Mouse (Mus musculus) left cerebral cortex, adult 2 months (tissue): ENCODE results near the gene Prom2. TPM values are rescaled to one million over a fixed set of nuclear protein-coding genes. Genes with fewer than 3 reads are reported as not detected.
A peak's percentile ranks its signal among the peaks of the same experiment; 100 is the strongest.

Experiments used
- DNase-seq, 2 experiments: peaks; one replicate each; pipeline ENCODE4 v3.0.0; 2021 to 2022; ENCODE audit warnings: low spot score in 2 of 2, mixed read lengths in 1 of 2; ENCODE audit errors: extremely low spot score in 1 of 2
- H3K27ac ChIP-seq: fragments of 200-600 bp; 2 replicates; pipeline ENCODE4 v1.8.1; 2022
- H3K4me3 ChIP-seq: fragments of 200-600 bp; 2 replicates; pipeline ENCODE4 v1.8.1; 2022
- CTCF ChIP-seq: fragments of 200-600 bp; IDR thresholded peaks from 2 replicates; pipeline ENCODE4 v1.8.1; 2022; ENCODE audit warnings: antibody characterized with exemption, mild to moderate bottlenecking, moderate library complexity
- intact Hi-C: fragments of 180-260 bp; cut with DNase I; formaldehyde crosslinking; loops from one replicate; pipeline ENCODE4 v1.15.1; 2025
- total RNA-seq, 2 experiments: library from RNA; stranded (reverse); gene quantifications; 2 replicates each; pipeline ENCODE4 v1.2.3; 2021

Prom2 gene
- total RNA-seq, 2 experiments from 2014 or later, result 0.16 to 1.2 TPM

GRCm38 (mm10) chr2:127506131-127506632 is 35.1 kb downstream of the Prom2 start:
- no peak for TF ChIP-seq CTCF
- DNase-seq, result no peak
- H3K27ac ChIP-seq, result 0 out of 2 replicates have a peak overlapping the region, but pooled peaks have one; percentile 32
- H3K4me3 ChIP-seq, result no peak overlapping the region
- intact Hi-C loops, result no loop called here

DNA sequence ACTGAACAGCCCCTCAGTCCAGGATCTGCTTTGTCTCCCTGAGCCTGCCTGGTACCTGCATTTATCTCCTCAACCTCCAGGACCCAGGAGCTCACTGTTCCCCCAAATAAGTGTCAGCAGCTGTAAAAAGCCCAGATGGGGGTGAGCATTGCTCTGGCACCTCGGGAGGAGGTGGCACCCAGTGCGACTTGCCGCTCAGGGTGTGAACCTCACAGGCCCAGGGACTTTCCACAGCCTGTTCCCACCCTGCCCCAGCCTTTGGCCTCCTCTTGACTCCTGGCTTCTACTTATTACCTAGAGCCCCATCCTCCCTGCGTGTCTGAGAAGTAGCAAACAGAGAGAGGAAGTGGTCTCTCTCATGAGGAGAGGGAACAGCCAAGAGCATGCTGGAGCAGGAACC is 36.1 kb downstream of the Prom2 start:
- TF ChIP-seq CTCF, result no peak
- intact Hi-C loops, result no loop called here
- no peak for DNase-seq
- Histone ChIP-seq H3K27ac (no peak overlapping the region; the same call in 1 of the 2 replicates), H3K4me3 (no peak overlapping the region)

DNA sequence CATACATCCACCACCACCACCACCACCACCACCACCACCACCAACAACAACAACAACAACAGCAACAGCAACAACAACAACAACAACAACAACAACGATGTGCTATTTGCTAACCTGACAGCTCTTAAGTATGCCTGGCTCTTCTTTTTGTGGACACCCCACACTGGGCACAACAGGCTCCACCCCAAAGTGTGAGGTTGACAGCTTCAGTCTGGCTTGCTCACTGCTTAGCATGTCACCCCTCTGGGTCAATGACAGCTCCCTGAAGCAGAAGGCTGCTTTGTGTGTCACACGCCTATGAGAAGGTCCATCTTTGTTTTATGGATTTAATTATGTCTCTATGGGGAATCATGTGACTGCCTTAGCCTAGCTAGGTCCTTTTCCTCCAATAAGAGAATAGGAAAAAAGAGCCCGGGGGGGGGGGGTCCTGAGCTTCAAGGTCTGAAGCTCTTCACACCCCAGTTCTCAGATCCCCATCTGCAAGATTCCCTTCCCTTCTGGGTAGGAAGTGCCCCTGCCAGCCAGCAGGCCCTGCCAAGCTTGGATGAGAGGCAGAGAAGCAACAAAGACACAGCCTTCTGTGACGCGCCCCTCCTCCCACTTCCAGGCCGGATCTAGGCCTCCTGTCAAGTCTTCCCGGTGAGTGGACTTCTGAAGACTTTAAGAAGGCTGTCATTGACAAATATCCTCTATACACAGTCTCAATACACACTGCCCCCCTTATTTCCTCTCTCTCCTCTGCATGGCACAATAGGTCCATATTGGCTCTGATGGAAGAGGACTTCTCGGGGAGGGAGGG is 37.3 kb downstream of the Prom2 start:
- no peak for DNase-seq
- intact Hi-C loops, result no loop called here
- TF ChIP-seq CTCF, result no peak
- peak overlapping the region; percentile 7; the same call in 1 of the 2 replicates for H3K27ac ChIP-seq
- H3K4me3 ChIP-seq, result no peak overlapping the region

- peak; percentile 60 to 61 for DNase-seq
- Histone ChIP-seq H3K4me3 (no peak overlapping the region), H3K27ac (no peak overlapping the region)
- peak; percentile 86 for TF ChIP-seq CTCF
- intact Hi-C loops, result loop anchor here (1.0 kb wide), 1 partner anchor 39 kb away; no protein-coding TSS in a partner anchor
Observed at GRCm38 (mm10) chr2:127501061-127501460, 40.2 kb downstream of the Prom2 start.

DNA sequence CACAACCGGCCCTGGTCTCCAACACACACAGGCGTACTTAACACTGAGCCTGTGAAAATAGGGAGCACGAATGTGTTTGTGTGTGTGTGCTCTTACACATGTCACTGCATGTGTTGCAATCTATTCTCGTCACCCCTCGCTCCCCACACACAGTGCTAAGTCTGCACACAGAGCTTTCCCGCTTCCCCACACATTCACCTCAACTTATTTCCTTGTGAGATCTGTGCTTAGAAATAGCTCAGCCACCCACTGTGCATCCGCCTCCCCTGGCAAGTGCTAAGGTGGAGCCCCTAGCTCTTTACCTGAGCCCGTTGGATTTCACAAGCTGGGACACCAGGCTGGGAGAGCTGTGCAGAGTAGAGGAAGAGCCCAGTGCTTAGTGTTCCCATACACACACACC is 42.5 kb downstream of the Prom2 start:
- no peak for TF ChIP-seq CTCF
- DNase-seq, result no peak
- intact Hi-C loops, result no loop called here

DNA sequence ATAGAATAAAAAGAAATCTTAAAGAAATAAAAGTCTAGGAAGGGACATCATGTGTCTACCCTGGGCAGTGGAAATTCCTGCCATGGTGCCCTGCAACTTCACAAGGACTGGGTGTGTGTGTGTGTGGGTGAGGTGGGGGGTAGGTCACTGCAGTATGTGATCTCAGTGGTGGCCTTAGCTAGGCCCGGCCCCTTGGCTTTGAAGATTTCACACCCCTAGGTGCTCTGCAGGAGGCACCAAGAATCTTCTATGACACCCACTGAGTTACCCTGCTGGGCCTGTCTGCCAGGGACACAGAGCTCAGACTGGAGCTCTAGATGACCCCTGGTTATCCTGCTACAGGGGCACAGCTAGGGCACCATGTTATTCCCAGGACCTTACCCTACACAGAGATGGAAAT is 44.9 kb downstream of the Prom2 start:
- intact Hi-C loops, result no loop called here
- no peak for TF ChIP-seq CTCF
- no peak for DNase-seq
- H3K27ac ChIP-seq, result no peak overlapping the region
- H3K4me3 ChIP-seq, result no peak overlapping the region

More for the DNA sequence above, 42.5 kb downstream of the Prom2 start:
- no peak overlapping the region for H3K4me3 ChIP-seq
- no peak overlapping the region for H3K27ac ChIP-seq

DNA sequence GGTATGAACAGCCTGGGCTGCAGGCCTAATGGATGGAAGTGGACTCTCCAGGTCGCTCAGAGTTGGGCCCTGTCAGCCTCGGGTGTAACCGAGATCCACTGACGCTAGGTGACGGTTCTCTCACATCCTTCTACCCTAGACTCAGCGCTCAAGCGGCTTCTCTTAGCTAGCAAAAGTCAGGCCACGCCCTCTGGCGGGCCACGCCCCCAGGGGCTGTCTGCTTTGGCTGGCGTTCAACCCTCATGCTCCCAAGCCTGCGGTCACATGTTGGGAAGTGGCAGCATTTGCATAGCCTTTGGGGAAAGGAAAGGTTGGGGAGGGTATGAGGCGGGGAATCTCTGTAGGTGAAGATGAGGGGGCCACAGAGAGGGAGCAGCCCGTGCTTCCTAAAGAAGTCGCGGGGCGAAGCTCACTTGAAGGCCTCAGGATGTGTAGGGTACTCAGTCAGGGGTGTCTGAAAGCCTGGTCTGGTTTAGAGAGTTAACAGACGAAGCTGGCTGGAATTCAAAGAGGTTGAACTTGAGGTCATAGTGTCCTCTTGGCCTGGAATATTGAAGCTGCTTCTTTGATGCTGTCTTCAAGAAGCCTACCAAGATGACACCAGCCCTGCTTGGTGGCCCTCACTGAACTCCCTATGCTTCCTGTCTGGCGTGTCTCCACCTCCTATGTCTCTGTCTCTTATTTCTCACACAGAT is 56.6 kb downstream of the Prom2 start:
- H3K27ac ChIP-seq, result no peak overlapping the region
- H3K4me3 ChIP-seq, result no peak overlapping the region

GRCm38 (mm10) chr2:127483001-127483400 is 58.3 kb downstream of the Prom2 start:
- H3K4me3 ChIP-seq, result peak overlapping the region; percentile 39
- intact Hi-C loops, result no loop called here
- no peak overlapping the region for H3K27ac ChIP-seq
- TF ChIP-seq CTCF, result no peak
- no peak for DNase-seq

More for the DNA sequence above, 56.6 kb downstream of the Prom2 start:
- peak in 1 of 2 experiments; percentile 51 for DNase-seq
- TF ChIP-seq CTCF, result no peak
- intact Hi-C loops, result no loop called here

DNA sequence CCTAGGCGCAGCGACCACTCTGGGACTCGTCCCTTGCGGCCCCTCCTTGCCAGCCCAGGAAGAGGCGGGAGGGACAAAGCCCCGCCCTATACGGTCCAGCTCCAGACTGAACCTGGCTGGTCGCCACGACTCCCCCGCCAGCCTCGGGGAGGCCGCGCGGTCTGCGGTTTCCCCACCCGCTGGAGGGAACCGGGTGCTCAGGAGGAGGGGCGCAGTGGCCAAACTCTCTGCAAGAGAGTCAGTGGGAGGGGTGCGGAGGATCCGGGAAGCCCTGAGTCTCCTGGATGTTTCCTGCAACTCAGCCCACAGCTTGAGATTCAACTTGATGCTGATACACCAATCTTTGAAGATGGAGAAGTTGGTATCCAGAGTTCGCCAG is 58.7 kb downstream of the Prom2 start:
- Histone ChIP-seq H3K27ac (no peak overlapping the region), H3K4me3 (peak overlapping the region; percentile 39)
- peak; percentile 47 to 59 for DNase-seq
- TF ChIP-seq CTCF, result no peak
- intact Hi-C loops, result no loop called here

DNA sequence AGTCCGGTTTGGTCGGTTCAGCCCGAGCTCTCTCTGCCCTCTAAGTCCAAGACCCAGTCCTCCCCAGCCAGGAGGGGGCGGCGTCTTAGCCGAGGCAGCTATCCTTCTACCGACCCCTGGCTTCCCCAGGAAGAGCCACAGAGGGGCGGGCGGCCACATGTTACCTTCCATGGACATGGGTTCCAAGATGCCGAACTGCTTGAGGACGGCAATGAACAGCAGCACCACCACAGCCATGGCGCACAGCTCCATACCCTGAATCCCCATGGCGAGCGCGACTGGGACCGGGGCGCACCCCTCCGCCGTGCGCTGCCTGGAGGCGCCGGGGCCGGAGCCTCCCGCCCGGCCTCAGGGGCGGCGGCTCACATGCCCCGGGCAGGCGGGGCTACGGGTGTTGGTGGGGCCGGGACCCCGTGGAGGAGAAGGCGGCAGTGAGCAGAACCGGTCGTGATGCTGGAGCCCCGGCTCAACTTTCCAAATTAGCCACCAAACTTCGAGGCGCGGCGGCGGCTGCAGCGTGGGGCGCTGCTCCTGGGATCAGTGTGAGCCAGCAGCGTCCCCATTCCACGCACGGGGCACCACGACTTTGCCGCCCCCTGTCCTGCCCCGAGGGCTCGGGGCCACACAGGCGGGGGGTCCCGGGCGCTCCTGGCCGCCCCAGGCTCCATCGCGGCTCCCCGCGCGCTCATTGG is 59.3 kb downstream of the Prom2 start:
- DNase-seq, result no peak
- intact Hi-C loops, result no loop called here
- TF ChIP-seq CTCF, result no peak
- Histone ChIP-seq H3K4me3 (peak overlapping the region; percentile 39), H3K27ac (no peak overlapping the region)

DNA sequence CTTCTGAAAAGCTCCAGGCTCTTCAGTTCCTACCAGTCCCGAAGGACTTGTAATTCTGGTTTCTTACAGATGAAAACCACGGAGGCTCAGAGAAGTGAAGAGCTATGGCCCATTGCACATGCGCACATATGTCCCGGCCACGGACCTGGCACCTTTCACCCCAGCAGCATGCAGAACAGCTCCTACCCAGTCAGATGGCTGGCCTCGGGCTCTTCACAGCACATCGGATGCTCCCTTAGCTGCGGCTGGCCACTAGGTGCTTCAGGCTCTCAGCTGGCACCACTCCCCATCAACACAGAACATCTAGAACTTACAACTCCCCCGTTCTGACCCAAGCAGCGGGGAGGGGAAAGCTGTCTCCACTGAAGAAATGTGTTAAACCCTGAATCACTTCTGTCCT is 61.5 kb downstream of the Prom2 start:
- H3K27ac ChIP-seq, result no peak overlapping the region
- H3K4me3 ChIP-seq, result no peak overlapping the region
- TF ChIP-seq CTCF, result no peak; the same call in 1 of the 2 replicates
- no peak for DNase-seq
- intact Hi-C loops, result no loop called here

GRCm38 (mm10) chr2:127479210-127479609 is 62.1 kb downstream of the Prom2 start:
- Histone ChIP-seq H3K27ac (no peak overlapping the region), H3K4me3 (no peak overlapping the region)
- DNase-seq, result peak in 1 of 2 experiments; percentile 34
- intact Hi-C loops, result no loop called here
- no peak for TF ChIP-seq CTCF

Other genes with a start within 250 kb of the Prom2 start
- 1 to 10 TPM; 2.4 to 3.5 TPM for gene Dusp2, start 205.3 kb downstream of the Prom2 start, total RNA-seq
- not detected for gene Astl, start 202.8 kb downstream of the Prom2 start, total RNA-seq
- under 1 TPM; 0.32 to 0.54 TPM for gene Adra2b, start 178.3 kb downstream of the Prom2 start, total RNA-seq
- gene Gpat2, start 116.3 kb downstream of the Prom2 start, total RNA-seq, result under 1 TPM; 0.29 to 0.37 TPM
- gene Fahd2a, start 96.9 kb downstream of the Prom2 start, total RNA-seq, result 10 to 100 TPM; 15.9 to 20.5 TPM
- gene Kcnip3, start 19.4 kb downstream of the Prom2 start, total RNA-seq, result 100 to 1,000 TPM; 114 to 126 TPM
- gene Zfp661, start 45.6 kb upstream of the Prom2 start, total RNA-seq, result 1 to 10 TPM; 6.3 to 8.1 TPM
- gene Mrps5, start 45.8 kb upstream of the Prom2 start, total RNA-seq, result 10 to 100 TPM; 82.1 to 94.5 TPM
- gene Mal, start 115.2 kb upstream of the Prom2 start, total RNA-seq, result 10 to 100 TPM; 59.8 to 65.0 TPM
- gene Mall, start 188.5 kb upstream of the Prom2 start, total RNA-seq, result 1 to 10 TPM; 1.4 to 1.8 TPM
- gene Nphp1, start 247.4 kb upstream of the Prom2 start, total RNA-seq, result 10 to 100 TPM; 15.5 to 18.2 TPM